Mouse (Mus musculus): ENCODE measurements around the gene Bod1l.

- TF ChIP-seq RCOR1 (IDR thresholded peaks at IDR 0.05; ENCODE audit: low read depth, low read length) (no peak), RAD21 (IDR thresholded peaks at IDR 0.05; ENCODE audit: low read depth, low read length) (no peak)
Observed at GRCm38 (mm10) chr5:41766406-41767010, 77.6 kb downstream of the Bod1l start.
